8 mouse cellular contexts compared by ENCODE assay signal in genomic region chr11:53469968-53470695, GRCm38 (mm10). TPM values are rescaled to one million over a fixed set of nuclear protein-coding genes. Genes with fewer than 3 reads are reported as not detected.
DNase-seq lines count a peak whose midpoint lies in the region; ATAC-seq and TF ChIP-seq lines count a peak whose summit lies in the region.

Gm9837 (minus strand) TSS chr11:53470479.

- 2% methylated on average over 29 of the region's 29 CpGs for WGBS in embryonic facial prominence, embryonic 13.5 days
- WGBS in limb, embryonic 13.5 days = 3% methylated on average over 29 of the region's 29 CpGs
- WGBS in midbrain, embryonic 16.5 days = 2% methylated on average over 29 of the region's 29 CpGs
- WGBS in spleen, adult 2 months = 10% methylated on average over 29 of the region's 29 CpGs

- DNase-seq in 3T3-L1 (ENCODE audit: low read depth, low spot score) = peak; percentile 91
- DNase-seq in adrenal gland, postnatal 4 days (ENCODE audit: low spot score in 2 of 2) = peak; percentile 70 to 75
- DNase-seq in heart, adult 8-10 months (ENCODE audit: low spot score) = peak; percentile 90
- DNase-seq in kidney, adult 8-10 months = peak; percentile 73 to 89
- DNase-seq in spleen, adult 2 months (ENCODE audit: low read depth in 1 of 2, low spot score in 2 of 2) = peak; percentile 47 to 76

- 0 out of 2 replicates have a peak, but pooled peaks cover 3% of the 10 kb centered on the region for H3K36me3 ChIP-seq in embryonic facial prominence, embryonic 13.5 days
- H3K36me3 ChIP-seq in limb, embryonic 13.5 days = 0 out of 2 replicates have a peak, but pooled peaks cover 6% of the 10 kb centered on the region
- no peaks in the 10 kb centered on the region for H3K36me3 ChIP-seq in midbrain, embryonic 16.5 days (ENCODE audit: control insufficient read depth, insufficient read depth, low read length)
- H3K36me3 ChIP-seq in spleen, adult 2 months (ENCODE audit: control insufficient read depth, insufficient read depth, low read length) = no peaks in the 10 kb centered on the region

- peak within 1 kb of the TSS; percentile 48 for H3K27ac ChIP-seq in embryonic facial prominence, embryonic 13.5 days
- peak within 1 kb of the TSS; percentile 62 for H3K27ac ChIP-seq in limb, embryonic 13.5 days
- H3K27ac ChIP-seq in midbrain, embryonic 16.5 days (ENCODE audit: low read length) = peak within 1 kb of the TSS; percentile 68
- no peak within 1 kb of the TSS for H3K27ac ChIP-seq in spleen, adult 2 months (ENCODE audit: insufficient read depth, low read length)

- H3K27me3 ChIP-seq in embryonic facial prominence, embryonic 13.5 days = peaks cover 77% of the 10 kb centered on the region
- H3K27me3 ChIP-seq in limb, embryonic 13.5 days = peaks cover 73% of the 10 kb centered on the region
- peaks cover 27% of the 10 kb centered on the region for H3K27me3 ChIP-seq in midbrain, embryonic 16.5 days (ENCODE audit: control insufficient read depth, insufficient read depth, low read depth, low read length)
- peaks cover 4% of the 10 kb centered on the region for H3K27me3 ChIP-seq in spleen, adult 2 months (ENCODE audit: control insufficient read depth, insufficient read depth, low read length)

- H3K9me3 ChIP-seq in embryonic facial prominence, embryonic 13.5 days = no peaks in the 10 kb centered on the region
- no peaks in the 10 kb centered on the region for H3K9me3 ChIP-seq in limb, embryonic 13.5 days
- no peaks in the 10 kb centered on the region for H3K9me3 ChIP-seq in midbrain, embryonic 16.5 days (replicated peaks; ENCODE audit: control insufficient read depth, low read length, poor library complexity, severe bottlenecking)

- peak; percentile 89; the same call in 1 of the 2 replicates for TF ChIP-seq CTCF in spleen, adult 2 months (IDR thresholded peaks at IDR 0.05; ENCODE audit: extremely low read depth, insufficient read depth, insufficient read length, insufficient replicate concordance)

- H3K4me1 ChIP-seq in embryonic facial prominence, embryonic 13.5 days = peaks cover 28% of the 10 kb centered on the region
- peaks cover 29% of the 10 kb centered on the region for H3K4me1 ChIP-seq in limb, embryonic 13.5 days
- H3K4me1 ChIP-seq in midbrain, embryonic 16.5 days (ENCODE audit: control insufficient read depth, insufficient read depth, low read length) = peaks cover 13% of the 10 kb centered on the region
- H3K4me1 ChIP-seq in spleen, adult 2 months (ENCODE audit: control insufficient read depth, insufficient read depth, insufficient read length) = no peaks in the 10 kb centered on the region

- peak within 1 kb of the TSS; percentile 47; the same call in 1 of the 2 replicates for H3K9ac ChIP-seq in embryonic facial prominence, embryonic 13.5 days
- peak within 1 kb of the TSS; percentile 19; the same call in 1 of the 2 replicates for H3K9ac ChIP-seq in limb, embryonic 13.5 days
- H3K9ac ChIP-seq in midbrain, embryonic 16.5 days (ENCODE audit: low read depth, low read length) = peak within 1 kb of the TSS; percentile 28

- peak within 1 kb of the TSS; percentile 52 for H3K4me2 ChIP-seq in embryonic facial prominence, embryonic 13.5 days
- H3K4me2 ChIP-seq in limb, embryonic 13.5 days (replicated peaks) = peak within 1 kb of the TSS; percentile 62
- peak within 1 kb of the TSS; percentile 57 for H3K4me2 ChIP-seq in midbrain, embryonic 16.5 days (ENCODE audit: low read length)

- peak; percentile 77 for ATAC-seq in embryonic facial prominence, embryonic 13.5 days (ENCODE audit: insufficient number of reproducible peaks, insufficient read depth, low FRiP score, low TSS enrichment, low read depth)
- ATAC-seq in limb, embryonic 13.5 days (ENCODE audit: low FRiP score, low read depth) = peak; percentile 85
- peak; percentile 85 for ATAC-seq in midbrain, embryonic 16.5 days

- no peak for TF ChIP-seq POLR2A in spleen, adult 2 months (IDR thresholded peaks at IDR 0.05; ENCODE audit: low read depth, low read length)

- peak within 1 kb of the TSS; percentile 23 for H3K4me3 ChIP-seq in embryonic facial prominence, embryonic 13.5 days
- H3K4me3 ChIP-seq in limb, embryonic 13.5 days = peak within 1 kb of the TSS; percentile 29
- peak within 1 kb of the TSS; percentile 12; the same call in 1 of the 2 replicates for H3K4me3 ChIP-seq in midbrain, embryonic 16.5 days (ENCODE audit: low read depth, low read length)
- H3K4me3 ChIP-seq in spleen, adult 2 months (ENCODE audit: extremely low read depth, insufficient read depth, insufficient read length) = no peak within 1 kb of the TSS

RNA-seq across cellular contexts. Expression of gene Gm9837, which starts in this region (rescaled TPM):
- total RNA-seq in adrenal gland, postnatal 4 days (2021) = not detected
- not detected in 2 replicates for polyA plus RNA-seq in embryonic facial prominence, embryonic 13.5 days (2015; fragmentation: Nextera tagmentation; extraction: Ambion mirVana)
- not detected for total RNA-seq in heart, adult 8-10 months (2022)
- polyA plus RNA-seq in limb, embryonic 13.5 days (2015; fragmentation: Nextera tagmentation; extraction: Ambion mirVana) = not detected in 2 replicates
- not detected in 2 replicates for polyA plus RNA-seq in midbrain, embryonic 16.5 days (2015; fragmentation: Nextera tagmentation; extraction: Ambion mirVana)
- not detected in 2 replicates for polyA plus RNA-seq in spleen, adult 2 months (2012; rRNA removed)

Comparison
In these comparisons a context has a peak if more than half of its experiments do, and no peak if none do; other contexts are left out.
1. Peak in DNase-seq in adrenal gland, postnatal 4 days; RNA of the gene not detected or under 1 TPM.
2. Peak in ATAC-seq, H3K4me3 ChIP-seq, H3K27ac ChIP-seq, H3K9ac ChIP-seq and H3K4me2 ChIP-seq in embryonic facial prominence, embryonic 13.5 days; RNA of the gene not detected or under 1 TPM.
3. Peak in DNase-seq in heart, adult 8-10 months; RNA of the gene not detected or under 1 TPM.
4. Peak in ATAC-seq, H3K4me3 ChIP-seq, H3K27ac ChIP-seq, H3K9ac ChIP-seq and H3K4me2 ChIP-seq in limb, embryonic 13.5 days; RNA of the gene not detected or under 1 TPM.
5. Peak in ATAC-seq, H3K4me3 ChIP-seq, H3K27ac ChIP-seq, H3K9ac ChIP-seq and H3K4me2 ChIP-seq in midbrain, embryonic 16.5 days; RNA of the gene not detected or under 1 TPM.
6. Peak in DNase-seq in spleen, adult 2 months; RNA of the gene not detected or under 1 TPM.